Mouse (Mus musculus): Measurements from ENCODE around the gene H2-M10.1. TPM values are rescaled to one million over a fixed set of nuclear protein-coding genes. Genes with fewer than 3 reads are reported as not detected.

H2-M10.1 gene
- polyA plus RNA-seq, 1 experiment from 2014 or later = not detected

Other genes with a start within 250 kb of the H2-M10.1 start
- not detected in 2 replicates for gene Gm19684, start 204.5 kb downstream of the H2-M10.1 start, polyA plus RNA-seq (2014; fragmentation: Nextera tagmentation; extraction: Ambion mirVana)
- gene Gm7030, start 196.7 kb downstream of the H2-M10.1 start, polyA plus RNA-seq (2014; fragmentation: Nextera tagmentation; extraction: Ambion mirVana) = not detected in 2 replicates
- not detected in 2 replicates for gene Gm8909, start 157.6 kb downstream of the H2-M10.1 start, polyA plus RNA-seq (2014; fragmentation: Nextera tagmentation; extraction: Ambion mirVana)
- gene H2-T3, start 135.9 kb downstream of the H2-M10.1 start, polyA plus RNA-seq (2014; fragmentation: Nextera tagmentation; extraction: Ambion mirVana) = not detected in 2 replicates
- gene Rpp21, start 68.1 kb downstream of the H2-M10.1 start, polyA plus RNA-seq (2014; fragmentation: Nextera tagmentation; extraction: Ambion mirVana) = 83.6 and 92.6 TPM in 2 replicates
- gene Trim39, start 53.9 kb downstream of the H2-M10.1 start, polyA plus RNA-seq (2014; fragmentation: Nextera tagmentation; extraction: Ambion mirVana) = 14.0 and 15.6 TPM in 2 replicates
- not detected in 2 replicates for gene H2-M10.2, start 39.7 kb downstream of the H2-M10.1 start, polyA plus RNA-seq (2014; fragmentation: Nextera tagmentation; extraction: Ambion mirVana)
- not detected in 2 replicates for gene H2-M10.3, start 42.3 kb upstream of the H2-M10.1 start, polyA plus RNA-seq (2014; fragmentation: Nextera tagmentation; extraction: Ambion mirVana)
- gene H2-M10.4, start 136.2 kb upstream of the H2-M10.1 start, polyA plus RNA-seq (2014; fragmentation: Nextera tagmentation; extraction: Ambion mirVana) = not detected in 2 replicates
- gene H2-M11, start 220.9 kb upstream of the H2-M10.1 start, polyA plus RNA-seq (2014; fragmentation: Nextera tagmentation; extraction: Ambion mirVana) = not detected in 2 replicates